Mouse (Mus musculus) small intestine, adult 2 months (tissue): ENCODE results near the gene Snx33. TPM values are rescaled to one million over a fixed set of nuclear protein-coding genes. Genes with fewer than 3 reads are reported as not detected.

Experiments
- H3K27ac ChIP-seq: fragments of 200-500 bp; 2 replicates; pipeline ENCODE4 v1.5.1; 2012; ENCODE audit warnings: low read depth, low read length, control low read depth, inconsistent platforms; ENCODE audit not compliant: insufficient read depth
- H3K27me3 ChIP-seq: fragments of 200-500 bp; 2 replicates; pipeline ENCODE4 v1.6.1; 2012; ENCODE audit warnings: mild to moderate bottlenecking, moderate library complexity, low read length, inconsistent platforms; ENCODE audit not compliant: control insufficient read depth, insufficient read depth
- H3K36me3 ChIP-seq: fragments of 200-500 bp; 2 replicates; pipeline ENCODE4 v1.6.1; 2012; ENCODE audit warnings: mild to moderate bottlenecking, low read length, control low read depth, inconsistent platforms; ENCODE audit not compliant: control insufficient read depth, insufficient read depth
- H3K4me1 ChIP-seq: fragments of 200-500 bp; 2 replicates; pipeline ENCODE4 v1.6.1; 2012; ENCODE audit warnings: low read length, inconsistent platforms, mixed read lengths; ENCODE audit not compliant: control insufficient read depth, insufficient read depth, insufficient read length
- H3K4me3 ChIP-seq: fragments of 200-500 bp; 2 replicates; pipeline ENCODE4 v1.5.1; 2012; ENCODE audit warnings: low read depth, mild to moderate bottlenecking, control low read depth, inconsistent platforms, low read length, moderate library complexity
- CTCF ChIP-seq: fragments of 200-500 bp; IDR thresholded peaks from 2 replicates; pipeline ENCODE4 v1.5.1; 2012; ENCODE audit warnings: low read depth, mild to moderate bottlenecking, control low read depth, inconsistent platforms, low read length, moderate library complexity, mixed read lengths; ENCODE audit not compliant: insufficient replicate concordance, insufficient read length; ENCODE audit errors: extremely low read depth
- POLR2A ChIP-seq: fragments of 200-500 bp; IDR thresholded peaks from 2 replicates; pipeline ENCODE4 v1.6.1; 2012; ENCODE audit warnings: low read depth, mild to moderate bottlenecking, control low read depth, inconsistent platforms, low read length, moderate library complexity
- WGBS: fragments of 180-500 bp; shearing (Covaris S2); methylation state at CpG from one replicate; pipeline ENCODE4 v1.1.7; 2018; 5-methylcytosine and 5-hydroxymethylcytosine counted together
- polyA plus RNA-seq: library from polyadenylated mRNA; depleted of rRNA; stranded (reverse); fragments of >200 nt; gene quantifications from 2 replicates; pipeline ENCODE4 v1.2.3, GENCODE M21; 2012

Gene Snx33
- polyA plus RNA-seq, 1 experiment, result 3.8 TPM

DNA sequence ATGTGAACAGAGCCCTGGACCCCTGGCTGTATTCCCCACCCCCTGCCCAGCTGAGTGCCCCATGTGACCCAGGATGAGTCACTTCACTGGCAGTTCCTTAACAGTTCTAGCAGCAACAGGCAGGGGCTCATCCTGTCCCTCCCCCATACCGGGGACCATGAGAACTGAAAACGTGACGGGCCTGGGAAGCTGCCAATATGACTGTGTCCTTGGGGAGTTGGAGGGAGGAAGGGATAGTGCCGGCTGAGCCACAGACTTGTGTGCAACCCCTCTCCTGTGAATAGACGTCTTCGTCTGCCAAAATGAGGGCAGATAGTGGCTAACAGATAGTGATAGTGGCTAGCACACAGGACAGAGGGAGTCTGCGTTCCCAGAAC is 3.5 kb downstream of the Snx33 start:
- Histone ChIP-seq H3K36me3 (no peaks in the 10 kb centered on the region; the same call in 1 of the 2 replicates), H3K4me3 (peak overlapping the region; percentile 35), H3K27me3 (no peaks in the 10 kb centered on the region), H3K4me1 (peaks cover 11% of the 10 kb centered on the region), H3K27ac (peak overlapping the region; percentile 18)
- 23% methylated on average over 7 of the region's 7 CpGs for WGBS
- TF ChIP-seq CTCF (no peak), POLR2A (no peak)

DNA sequence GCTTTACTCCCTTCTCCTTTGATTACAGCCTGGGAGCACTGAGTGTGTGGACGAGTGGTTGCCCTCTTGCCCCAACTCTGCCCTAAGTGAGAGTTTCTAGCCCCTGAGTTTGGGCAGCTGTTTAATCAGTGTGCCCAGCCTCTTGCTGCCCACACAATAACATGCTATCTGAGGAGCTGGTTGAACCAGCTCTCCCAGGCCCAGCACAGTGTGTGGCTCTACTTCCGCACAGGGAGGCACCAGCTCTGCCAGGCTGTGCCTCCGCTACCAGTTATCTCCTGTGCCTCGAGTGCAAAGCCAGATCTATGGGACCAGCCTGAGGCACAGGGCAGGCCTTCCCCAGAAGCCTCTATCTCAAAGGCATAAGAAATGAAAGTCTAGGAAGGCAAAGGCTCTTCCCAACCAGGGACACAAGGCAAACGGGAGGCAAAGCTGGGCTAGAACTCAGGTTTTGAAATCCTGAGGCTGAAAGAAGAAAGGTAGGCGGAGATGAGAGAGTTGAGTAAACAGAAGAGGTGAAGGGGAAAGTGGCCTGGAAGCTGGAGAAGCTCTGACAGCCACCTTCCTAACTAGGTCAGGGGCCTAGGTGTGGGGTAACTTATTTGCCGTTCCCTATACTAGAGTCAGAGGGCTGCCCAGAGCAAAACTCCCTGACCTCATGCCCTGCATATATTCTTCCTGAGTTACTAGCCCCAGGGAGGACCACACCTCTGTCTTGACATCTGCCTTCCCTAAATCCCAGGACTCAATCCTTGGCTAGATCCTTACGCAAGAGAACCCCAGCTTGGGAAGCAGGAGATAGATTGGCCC is 4.1 kb downstream of the Snx33 start:
- Histone ChIP-seq H3K27me3 (no peaks in the 10 kb centered on the region), H3K36me3 (no peaks in the 10 kb centered on the region; the same call in 1 of the 2 replicates), H3K4me3 (peak overlapping the region; percentile 35), H3K27ac (peak overlapping the region; percentile 18), H3K4me1 (peaks cover 11% of the 10 kb centered on the region)
- TF ChIP-seq POLR2A (no peak), CTCF (no peak)
- WGBS, result 52% methylated on average over 8 of the region's 8 CpGs

- Histone ChIP-seq H3K27me3 (no peaks in the 10 kb centered on the region), H3K36me3 (no peaks in the 10 kb centered on the region; the same call in 1 of the 2 replicates), H3K4me1 (peaks cover 11% of the 10 kb centered on the region), H3K27ac (no peak overlapping the region), H3K4me3 (no peak overlapping the region)
- TF ChIP-seq CTCF (no peak), POLR2A (no peak)
- WGBS, result 85% methylated on average over 4 of the region's 4 CpGs
Observed at GRCm38 (mm10) chr9:56922746-56923145, 5.4 kb downstream of the Snx33 start.

DNA sequence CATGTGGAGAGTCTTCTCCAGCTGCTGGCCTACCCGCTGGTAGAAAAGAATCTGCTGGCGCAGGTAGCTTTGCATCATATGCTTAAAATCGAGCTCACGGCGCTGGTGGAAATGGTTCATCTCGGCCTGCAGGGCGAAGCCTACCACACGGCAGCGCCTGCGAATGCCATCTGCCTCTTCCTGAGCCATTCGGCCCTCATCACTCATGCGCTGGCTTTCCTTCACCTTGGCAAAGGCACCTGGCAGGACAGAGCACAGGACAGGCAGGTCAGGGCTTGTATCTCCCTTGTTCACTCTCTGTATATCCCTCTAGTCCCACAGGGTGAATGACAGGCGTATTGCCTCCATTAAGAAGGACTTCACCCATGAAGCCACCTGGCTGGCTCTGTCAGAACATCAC is 9.7 kb downstream of the Snx33 start:
- no peak overlapping the region for H3K27ac ChIP-seq
- no peaks in the 10 kb centered on the region for H3K4me1 ChIP-seq
- no peak overlapping the region for H3K4me3 ChIP-seq
- 95% methylated on average over 13 of the region's 13 CpGs for WGBS
- TF ChIP-seq POLR2A (no peak), CTCF (no peak)
- no peaks in the 10 kb centered on the region; the same call in none of the 2 replicates for H3K36me3 ChIP-seq
- H3K27me3 ChIP-seq, result no peaks in the 10 kb centered on the region

- TF ChIP-seq CTCF (no peak), POLR2A (no peak)
- no peak overlapping the region for H3K27ac ChIP-seq
- no peaks in the 10 kb centered on the region for H3K4me1 ChIP-seq
- WGBS, result 94% methylated on average over 2 of the region's 2 CpGs
- no peak overlapping the region for H3K4me3 ChIP-seq
- no peaks in the 10 kb centered on the region; the same call in none of the 2 replicates for H3K36me3 ChIP-seq
- H3K27me3 ChIP-seq, result no peaks in the 10 kb centered on the region
Observed at GRCm38 (mm10) chr9:56917131-56917530, 11.0 kb downstream of the Snx33 start.

- Histone ChIP-seq H3K4me3 (no peak overlapping the region), H3K27me3 (no peaks in the 10 kb centered on the region), H3K4me1 (no peaks in the 10 kb centered on the region), H3K36me3 (no peaks in the 10 kb centered on the region; the same call in 1 of the 2 replicates), H3K27ac (no peak overlapping the region)
- 72% methylated on average over 5 of the region's 5 CpGs for WGBS
- TF ChIP-seq CTCF (no peak), POLR2A (no peak)
Observed at GRCm38 (mm10) chr9:56915695-56916410, 12.3 kb downstream of the Snx33 start.

DNA sequence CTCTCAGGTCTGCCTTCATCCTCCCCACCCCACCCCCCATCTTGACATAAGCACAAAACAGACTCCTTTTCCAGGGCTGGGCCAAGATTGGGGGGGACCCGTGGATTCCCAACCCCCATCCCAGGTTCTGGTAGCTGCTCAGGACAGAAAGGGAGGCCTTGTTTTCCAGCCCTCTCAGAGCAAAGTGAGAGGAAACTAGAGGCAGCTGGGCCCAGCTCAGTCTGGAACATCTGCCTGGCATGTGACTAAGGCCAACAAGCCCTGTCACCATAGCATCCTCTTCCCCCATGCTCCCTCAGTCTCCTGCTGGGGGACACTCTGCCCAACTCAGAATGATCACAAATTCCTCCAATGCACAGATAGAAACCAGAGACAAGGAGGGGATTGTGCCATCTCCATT is 13.1 kb downstream of the Snx33 start:
- no peaks in the 10 kb centered on the region; the same call in 1 of the 2 replicates for H3K36me3 ChIP-seq
- 75% methylated on average over 1 of the region's 1 CpGs for WGBS
- no peak overlapping the region for H3K4me3 ChIP-seq
- H3K27me3 ChIP-seq, result no peaks in the 10 kb centered on the region
- TF ChIP-seq POLR2A (no peak), CTCF (no peak)
- H3K4me1 ChIP-seq, result no peaks in the 10 kb centered on the region
- no peak overlapping the region for H3K27ac ChIP-seq
